Mouse (Mus musculus) cerebellum, adult 11-12 months (tissue): ENCODE data around the gene Gm16506.
"Not testable (repeated sequence)": the region's sequence is repeated elsewhere in the genome, so short reads cannot be mapped to it uniquely, and the experiment has no call there.

Experiments used
- DNase-seq: peaks from one replicate; pipeline ENCODE4 v3.0.0; 2022

Gm16506 gene

GRCm38 (mm10) chr14:43727385-43727784 is at the start of gene Gm16506:
Gm16506 (minus strand) TSS chr14:43727485.
- not testable (repeated sequence) for DNase-seq

GRCm38 (mm10) chr14:43747566-43747965 is 20.3 kb upstream of the Gm16506 start, which contains the start of gene Gm6526:
Gm6526 (plus strand) TSS chr14:43747866.
- not testable (repeated sequence) for DNase-seq

- DNase-seq = not testable (repeated sequence)
Observed at GRCm38 (mm10) chr14:43697621-43698020, 29.7 kb downstream of the Gm16506 start, which contains the start of gene Gm7324. Gm7324 (plus strand) TSS chr14:43697828.

- not testable (repeated sequence) for DNase-seq
Observed at GRCm38 (mm10) chr14:43677099-43677498, 50.2 kb downstream of the Gm16506 start, which contains the start of gene Gm8165. Gm8165 (minus strand) TSS chr14:43677199.
